Mouse (Mus musculus) heart, postnatal 4 days (tissue): ENCODE results near the gene Chchd6. TPM values are rescaled to one million over a fixed set of nuclear protein-coding genes. Genes with fewer than 3 reads are reported as not detected.

ENCODE experiments used
- DNase-seq: peaks from one replicate; pipeline ENCODE4 v3.0.0; 2021
- total RNA-seq, 2 experiments: library from RNA; stranded (reverse); gene quantifications; 2 replicates each; pipeline ENCODE4 v1.2.3; 2021

Chchd6 gene
- total RNA-seq, 2 experiments from 2014 or later = 18.8 to 19.8 TPM

GRCm38 (mm10) chr6:89403257-89404225 lies 191.9 kb downstream of the Chchd6 start:
- DNase-seq = peak; percentile 17

- DNase-seq = no peak
Measured at GRCm38 (mm10) chr6:89402406-89402805, 193.0 kb downstream of the Chchd6 start.

- no peak for DNase-seq
Measured at GRCm38 (mm10) chr6:89399564-89399963, 195.9 kb downstream of the Chchd6 start.

GRCm38 (mm10) chr6:89397919-89398318 lies 197.5 kb downstream of the Chchd6 start:
- DNase-seq = no peak

- no peak for DNase-seq
Measured at GRCm38 (mm10) chr6:89393820-89394219, 201.6 kb downstream of the Chchd6 start.

GRCm38 (mm10) chr6:89392213-89392612 lies 203.2 kb downstream of the Chchd6 start:
- no peak for DNase-seq

GRCm38 (mm10) chr6:89389771-89390170 lies 205.7 kb downstream of the Chchd6 start:
- DNase-seq = no peak

GRCm38 (mm10) chr6:89386956-89387355 lies 208.5 kb downstream of the Chchd6 start:
- no peak for DNase-seq

- no peak for DNase-seq
Measured at GRCm38 (mm10) chr6:89384699-89385098, 210.8 kb downstream of the Chchd6 start.

- no peak for DNase-seq
Measured at GRCm38 (mm10) chr6:89381851-89382250, 213.6 kb downstream of the Chchd6 start.

GRCm38 (mm10) chr6:89381172-89381571 lies 214.3 kb downstream of the Chchd6 start:
- DNase-seq = no peak

- DNase-seq = no peak
Measured at GRCm38 (mm10) chr6:89380751-89381150, 214.7 kb downstream of the Chchd6 start.

GRCm38 (mm10) chr6:89378264-89378663 lies 217.2 kb downstream of the Chchd6 start:
- no peak for DNase-seq

- no peak for DNase-seq
Measured at GRCm38 (mm10) chr6:89368812-89369211, 226.6 kb downstream of the Chchd6 start.

- peak; percentile 52 for DNase-seq
Measured at GRCm38 (mm10) chr6:89364342-89364741, 231.1 kb downstream of the Chchd6 start.

GRCm38 (mm10) chr6:89363107-89363451 lies 232.4 kb downstream of the Chchd6 start:
- no peak for DNase-seq

- peak; percentile 68 for DNase-seq
Measured at GRCm38 (mm10) chr6:89362281-89363106, 233.0 kb downstream of the Chchd6 start, which contains the start of gene Plxna1. TSS of gene Plxna1 (minus strand) at chr6:89362620.

GRCm38 (mm10) chr6:89361418-89362280 lies 233.8 kb downstream of the Chchd6 start:
- DNase-seq = peak; percentile 73

GRCm38 (mm10) chr6:89360709-89361417 lies 234.6 kb downstream of the Chchd6 start:
- DNase-seq = no peak

GRCm38 (mm10) chr6:89359771-89360708 lies 235.4 kb downstream of the Chchd6 start:
- DNase-seq = peak; percentile 57
